Mouse (Mus musculus): ENCODE data around the gene Atp2b2.

GRCm38 (mm10) chr6:113886886-113887285 is 155.5 kb downstream of the Atp2b2 start:
- no peak for TF ChIP-seq CTCF (IDR thresholded peaks at IDR 0.05; ENCODE audit: low read depth)
- no peak for TF ChIP-seq EP300 (IDR thresholded peaks at IDR 0.05; ENCODE audit: low read depth)

All from heart, postnatal 0 days (tissue).